Mouse (Mus musculus): ENCODE data around the gene Gm13271.
"Not testable (repeated sequence)": the region's sequence is repeated elsewhere in the genome, so short reads cannot be mapped to it uniquely, and the experiment has no call there.

Gene Gm13271

DNA sequence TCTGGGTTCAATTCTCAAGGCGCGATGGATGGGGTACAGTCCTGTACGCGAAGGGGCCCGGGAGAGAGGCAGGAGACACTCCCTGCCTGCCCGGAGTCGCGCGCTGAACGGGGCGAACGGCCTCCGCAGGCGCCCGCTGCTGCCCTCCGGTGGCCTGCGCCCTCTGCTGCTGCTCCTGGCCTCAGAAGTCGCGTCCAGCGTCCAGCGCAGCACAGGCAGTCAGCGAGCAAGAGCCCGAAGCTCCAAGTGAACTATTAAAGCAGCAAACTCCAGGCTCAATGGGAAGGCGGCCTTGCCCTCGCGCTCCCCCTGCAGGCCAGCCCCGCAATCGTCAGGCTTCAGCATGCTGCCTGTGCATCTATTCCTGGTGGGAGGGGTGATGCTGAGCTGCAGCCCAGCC is 5.8 kb downstream of the Gm13271 start:
- DNase-seq (ENCODE audit: low spot score in 2 of 2), result peak; percentile 47 to 69

GRCm38 (mm10) chr4:88761776-88762175 is 7.1 kb downstream of the Gm13271 start:
- peak; percentile 71 to 75 for DNase-seq (ENCODE audit: low spot score in 2 of 2)

GRCm38 (mm10) chr4:88762341-88762740 is 7.7 kb downstream of the Gm13271 start:
- DNase-seq (ENCODE audit: low spot score in 2 of 2), result not testable (repeated sequence)

DNA sequence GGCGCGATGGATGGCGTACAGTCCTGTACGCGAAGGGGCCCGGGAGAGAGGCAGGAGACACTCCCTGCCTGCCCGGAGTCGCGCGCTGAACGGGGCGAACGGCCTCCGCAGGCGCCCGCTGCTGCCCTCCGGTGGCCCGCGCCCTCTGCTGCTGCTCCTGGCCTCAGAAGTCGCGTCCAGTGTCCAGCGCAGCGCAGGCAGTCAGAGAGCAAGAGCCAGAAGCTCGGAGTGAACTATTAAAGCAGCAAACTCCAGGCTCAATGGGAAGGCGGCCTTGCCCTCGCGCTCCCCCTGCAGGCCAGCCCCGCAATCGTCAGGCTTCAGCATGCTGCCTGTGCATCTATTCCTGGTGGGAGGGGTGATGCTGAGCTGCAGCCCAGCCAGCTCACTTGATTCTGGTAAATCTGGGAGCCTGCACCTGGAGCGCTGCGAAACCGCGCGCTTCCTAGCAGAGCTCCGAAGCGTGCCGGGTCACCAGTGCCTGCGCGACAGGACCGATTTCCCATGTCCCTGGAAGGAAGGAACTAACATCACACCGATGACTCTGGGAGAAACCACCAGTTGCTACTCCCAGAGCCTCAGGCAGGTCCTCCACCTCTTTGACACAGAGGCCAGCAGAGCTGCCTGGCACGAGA is 8.8 kb downstream of the Gm13271 start:
- DNase-seq (ENCODE audit: low spot score in 2 of 2), result peak in 1 of 2 experiments; percentile 52

DNA sequence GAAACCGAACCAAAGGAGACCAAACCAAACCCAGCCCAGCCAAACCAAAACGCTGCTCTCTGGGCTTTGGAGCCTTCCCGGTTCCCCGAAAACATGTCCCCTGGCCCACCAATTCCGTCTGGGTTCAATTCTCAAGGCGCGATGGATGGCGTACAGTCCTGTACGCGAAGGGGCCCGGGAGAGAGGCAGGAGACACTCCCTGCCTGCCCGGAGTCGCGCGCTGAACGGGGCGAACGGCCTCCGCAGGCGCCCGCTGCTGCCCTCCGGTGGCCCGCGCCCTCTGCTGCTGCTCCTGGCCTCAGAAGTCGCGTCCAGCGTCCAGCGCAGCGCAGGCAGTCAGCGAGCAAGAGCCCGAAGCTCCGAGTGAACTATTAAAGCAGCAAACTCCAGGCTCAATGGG is 18.9 kb downstream of the Gm13271 start, which contains the start of gene Gm13290:
TSS of gene Gm13290 (plus strand) at position 301 of the 400 bp plus-strand sequence.
- not testable (repeated sequence) for DNase-seq (ENCODE audit: low spot score in 2 of 2)

DNA sequence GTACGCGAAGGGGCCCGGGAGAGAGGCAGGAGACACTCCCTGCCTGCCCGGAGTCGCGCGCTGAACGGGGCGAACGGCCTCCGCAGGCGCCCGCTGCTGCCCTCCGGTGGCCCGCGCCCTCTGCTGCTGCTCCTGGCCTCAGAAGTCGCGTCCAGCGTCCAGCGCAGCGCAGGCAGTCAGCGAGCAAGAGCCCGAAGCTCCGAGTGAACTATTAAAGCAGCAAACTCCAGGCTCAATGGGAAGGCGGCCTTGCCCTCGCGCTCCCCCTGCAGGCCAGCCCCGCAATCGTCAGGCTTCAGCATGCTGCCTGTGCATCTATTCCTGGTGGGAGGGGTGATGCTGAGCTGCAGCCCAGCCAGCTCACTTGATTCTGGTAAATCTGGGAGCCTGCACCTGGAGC is 22.0 kb downstream of the Gm13271 start, which contains the start of gene Gm13289:
TSS of gene Gm13289 (plus strand) at position 301 of the 400 bp plus-strand sequence.
- DNase-seq (ENCODE audit: low spot score in 2 of 2), result not testable (repeated sequence)

GRCm38 (mm10) chr4:88779550-88779949 is 24.9 kb downstream of the Gm13271 start, which contains the start of gene Gm13272:
Gm13272 (plus strand) TSS chr4:88779850.
- DNase-seq (ENCODE audit: low spot score in 2 of 2), result not testable (repeated sequence)

DNA sequence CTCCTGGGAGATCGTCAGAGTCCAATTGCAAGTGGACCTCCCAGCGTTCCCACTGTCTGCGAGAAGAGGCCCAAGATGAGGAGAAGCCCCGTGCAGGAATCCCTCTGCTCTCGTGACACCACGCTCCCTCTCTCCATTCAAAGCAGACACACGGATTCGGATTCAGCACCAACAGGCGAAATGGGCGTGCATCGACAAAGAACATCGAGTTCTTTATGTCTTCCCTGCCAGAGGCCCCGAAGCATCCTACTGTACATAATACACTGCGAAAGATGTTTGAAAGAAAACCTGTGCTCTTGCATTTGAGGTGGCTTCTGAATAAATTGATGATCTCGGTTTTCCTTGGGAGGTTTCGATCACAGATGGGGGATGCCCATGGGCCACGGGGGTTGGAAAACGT is 25.7 kb downstream of the Gm13271 start:
- DNase-seq (ENCODE audit: low spot score in 2 of 2), result not testable (repeated sequence)

DNA sequence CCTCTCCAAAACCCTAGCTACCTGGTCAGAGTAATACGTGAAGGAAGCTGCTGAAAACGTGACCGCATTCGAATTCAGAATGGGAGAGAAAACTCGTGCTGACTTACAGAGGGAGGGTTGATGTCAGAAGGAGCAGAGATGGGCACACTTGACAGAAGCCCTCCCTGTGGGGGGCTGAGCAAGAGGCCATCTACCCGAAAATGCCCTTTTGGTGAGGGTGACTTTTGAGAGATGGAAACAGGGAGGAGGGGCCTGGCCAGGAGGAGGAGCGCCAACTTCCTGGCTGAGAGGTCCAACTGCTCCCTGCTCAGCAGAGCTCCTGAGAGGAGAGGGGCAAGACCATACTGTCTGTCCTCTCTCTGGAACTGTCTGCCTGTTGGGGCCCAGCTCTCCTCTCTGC is 27.2 kb downstream of the Gm13271 start, which contains the start of gene Ifnz:
TSS of gene Ifnz (plus strand) at position 301 of the 400 bp plus-strand sequence.
- DNase-seq (ENCODE audit: low spot score in 2 of 2), result not testable (repeated sequence)

DNA sequence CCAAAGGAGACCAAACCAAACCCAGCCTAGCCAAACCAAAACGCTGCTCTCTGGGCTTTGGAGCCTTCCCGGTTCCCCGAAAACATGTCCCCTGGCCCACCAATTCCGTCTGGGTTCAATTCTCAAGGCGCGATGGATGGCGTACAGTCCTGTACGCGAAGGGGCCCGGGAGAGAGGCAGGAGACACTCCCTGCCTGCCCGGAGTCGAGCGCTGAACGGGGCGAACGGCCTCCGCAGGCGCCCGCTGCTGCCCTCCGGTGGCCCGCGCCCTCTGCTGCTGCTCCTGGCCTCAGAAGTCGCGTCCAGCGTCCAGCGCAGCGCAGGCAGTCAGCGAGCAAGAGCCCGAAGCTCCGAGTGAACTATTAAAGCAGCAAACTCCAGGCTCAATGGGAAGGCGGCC is 27.7 kb downstream of the Gm13271 start:
- not testable (repeated sequence) for DNase-seq (ENCODE audit: low spot score in 2 of 2)

DNA sequence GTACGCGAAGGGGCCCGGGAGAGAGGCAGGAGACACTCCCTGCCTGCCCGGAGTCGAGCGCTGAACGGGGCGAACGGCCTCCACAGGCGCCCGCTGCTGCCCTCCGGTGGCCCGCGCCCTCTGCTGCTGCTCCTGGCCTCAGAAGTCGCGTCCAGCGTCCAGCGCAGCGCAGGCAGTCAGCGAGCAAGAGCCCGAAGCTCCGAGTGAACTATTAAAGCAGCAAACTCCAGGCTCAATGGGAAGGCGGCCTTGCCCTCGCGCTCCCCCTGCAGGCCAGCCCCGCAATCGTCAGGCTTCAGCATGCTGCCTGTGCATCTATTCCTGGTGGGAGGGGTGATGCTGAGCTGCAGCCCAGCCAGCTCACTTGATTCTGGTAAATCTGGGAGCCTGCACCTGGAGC is 30.7 kb downstream of the Gm13271 start, which contains the start of gene Gm13276:
TSS of gene Gm13276 (plus strand) at position 301 of the 400 bp plus-strand sequence.
- not testable (repeated sequence) for DNase-seq (ENCODE audit: low spot score in 2 of 2)

- peak in 1 of 2 experiments; percentile 63 for DNase-seq (ENCODE audit: low spot score in 2 of 2)
Observed at GRCm38 (mm10) chr4:88788402-88788801, 33.7 kb downstream of the Gm13271 start, which contains the start of gene Gm13277. Gm13277 (plus strand) TSS chr4:88788632.

DNA sequence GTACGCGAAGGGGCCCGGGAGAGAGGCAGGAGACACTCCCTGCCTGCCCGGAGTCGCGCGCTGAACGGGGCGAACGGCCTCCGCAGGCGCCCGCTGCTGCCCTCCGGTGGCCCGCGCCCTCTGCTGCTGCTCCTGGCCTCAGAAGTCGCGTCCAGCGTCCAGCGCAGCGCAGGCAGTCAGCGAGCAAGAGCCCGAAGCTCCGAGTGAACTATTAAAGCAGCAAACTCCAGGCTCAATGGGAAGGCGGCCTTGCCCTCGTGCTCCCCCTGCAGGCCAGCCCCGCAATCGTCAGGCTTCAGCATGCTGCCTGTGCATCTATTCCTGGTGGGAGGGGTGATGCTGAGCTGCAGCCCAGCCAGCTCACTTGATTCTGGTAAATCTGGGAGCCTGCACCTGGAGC is 36.6 kb downstream of the Gm13271 start, which contains the start of gene Gm13278:
TSS of gene Gm13278 (plus strand) at position 301 of the 400 bp plus-strand sequence.
- not testable (repeated sequence) for DNase-seq (ENCODE audit: low spot score in 2 of 2)

GRCm38 (mm10) chr4:88793936-88794675 is 39.4 kb downstream of the Gm13271 start, which contains the start of gene Gm13275:
Gm13275 (plus strand) TSS chr4:88794487.
- peak; percentile 75 to 100 for DNase-seq (ENCODE audit: low spot score in 2 of 2)

GRCm38 (mm10) chr4:88797097-88797496 is 42.4 kb downstream of the Gm13271 start, which contains the start of gene Gm13279:
Gm13279 (plus strand) TSS chr4:88797397.
- not testable (repeated sequence) for DNase-seq (ENCODE audit: low spot score in 2 of 2)

DNA sequence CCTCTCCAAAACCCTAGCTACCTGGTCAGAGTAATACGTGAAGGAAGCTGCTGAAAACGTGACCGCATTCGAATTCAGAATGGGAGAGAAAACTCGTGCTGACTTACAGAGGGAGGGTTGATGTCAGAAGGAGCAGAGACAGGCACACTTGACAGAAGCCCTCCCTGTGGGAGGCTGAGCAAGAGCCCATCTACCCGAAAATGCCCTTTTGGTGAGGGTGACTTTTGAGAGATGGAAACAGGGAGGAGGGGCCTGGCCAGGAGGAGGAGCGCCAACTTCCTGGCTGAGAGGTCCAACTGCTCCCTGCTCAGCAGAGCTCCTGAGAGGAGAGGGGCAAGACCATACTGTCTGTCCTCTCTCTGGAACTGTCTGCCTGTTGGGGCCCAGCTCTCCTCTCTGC is 44.7 kb downstream of the Gm13271 start, which contains the start of gene Gm13285:
TSS of gene Gm13285 (plus strand) at position 301 of the 400 bp plus-strand sequence.
- not testable (repeated sequence) for DNase-seq (ENCODE audit: low spot score in 2 of 2)

DNA sequence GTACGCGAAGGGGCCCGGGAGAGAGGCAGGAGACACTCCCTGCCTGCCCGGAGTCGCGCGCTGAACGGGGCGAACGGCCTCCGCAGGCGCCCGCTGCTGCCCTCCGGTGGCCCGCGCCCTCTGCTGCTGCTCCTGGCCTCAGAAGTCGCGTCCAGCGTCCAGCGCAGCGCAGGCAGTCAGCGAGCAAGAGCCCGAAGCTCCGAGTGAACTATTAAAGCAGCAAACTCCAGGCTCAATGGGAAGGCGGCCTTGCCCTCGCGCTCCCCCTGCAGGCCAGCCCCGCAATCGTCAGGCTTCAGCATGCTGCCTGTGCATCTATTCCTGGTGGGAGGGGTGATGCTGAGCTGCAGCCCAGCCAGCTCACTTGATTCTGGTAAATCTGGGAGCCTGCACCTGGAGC is 48.3 kb downstream of the Gm13271 start, which contains the start of gene Gm13287:
TSS of gene Gm13287 (plus strand) at position 301 of the 400 bp plus-strand sequence.
- not testable (repeated sequence) for DNase-seq (ENCODE audit: low spot score in 2 of 2)

Data from urinary bladder, adult 18-20 months (tissue).